Mouse (Mus musculus) liver, embryonic 13.5 days (tissue): ENCODE measurements around the gene Cbs. TPM values are rescaled to one million over a fixed set of nuclear protein-coding genes. Genes with fewer than 3 reads are reported as not detected.
A peak's percentile ranks its signal among the peaks of the same experiment; 100 is the strongest.

ENCODE experiments used
- ATAC-seq: fragments of 200-750 bp; cut with Nextera tagmentation; 2 replicates; pipeline ENCODE4 v1.8.0; 2017; ENCODE audit warnings: low read depth, mild to moderate bottlenecking, moderate number of reproducible peaks, moderate library complexity
- DNase-seq: peaks from one replicate; pipeline ENCODE4 v3.0.0; 2022
- H3K27ac ChIP-seq: fragments of 300-500 bp; sonication (generic); 2 replicates; pipeline ENCODE4 v1.5.1; 2015; ENCODE audit warnings: moderate library complexity, mild to moderate bottlenecking, inconsistent platforms
- H3K27me3 ChIP-seq: fragments of 300-500 bp; sonication (generic); 2 replicates; pipeline ENCODE4 v1.6.1; 2015; ENCODE audit warnings: mild to moderate bottlenecking, inconsistent platforms
- H3K36me3 ChIP-seq: fragments of 300-500 bp; sonication (generic); 2 replicates; pipeline ENCODE4 v1.6.1; 2015; ENCODE audit warnings: mild to moderate bottlenecking, inconsistent platforms
- H3K4me1 ChIP-seq: fragments of 300-500 bp; sonication (generic); replicated peaks from 2 replicates; pipeline ENCODE4 v1.6.1; 2015; ENCODE audit warnings: inconsistent platforms
- H3K4me2 ChIP-seq: fragments of 300-500 bp; sonication (generic); 2 replicates; pipeline ENCODE4 v1.6.1; 2015; ENCODE audit warnings: inconsistent platforms, mild to moderate bottlenecking, moderate library complexity
- H3K4me3 ChIP-seq: fragments of 300-500 bp; sonication (generic); replicated peaks from 2 replicates; pipeline ENCODE4 v1.5.1; 2015; ENCODE audit warnings: mild to moderate bottlenecking, inconsistent platforms
- H3K9ac ChIP-seq: fragments of 300-500 bp; sonication (generic); 2 replicates; pipeline ENCODE4 v1.6.1; 2015; ENCODE audit warnings: mild to moderate bottlenecking, inconsistent platforms
- H3K9me3 ChIP-seq: fragments of 300-500 bp; sonication (generic); replicated peaks from 2 replicates; pipeline ENCODE4 v1.6.1; 2016; ENCODE audit warnings: inconsistent platforms
- WGBS: fragments of 180-500 bp; shearing (Covaris S2); methylation state at CpG from one replicate; pipeline ENCODE4 v1.1.7; 2015; ENCODE audit not compliant: insufficient replicate concordance; 5-methylcytosine and 5-hydroxymethylcytosine counted together
- microRNA-seq: library from miRNA; unstranded; fragments of <30 nt; microRNA quantifications from one replicate; pipeline ENCODE4, GENCODE M21; 2016
- polyA plus RNA-seq: library from polyadenylated mRNA; unstranded; fragments of >200 nt; fragmentation: Nextera tagmentation; extraction: Ambion mirVana; gene quantifications from 2 replicates; pipeline ENCODE4 v1.2.1, GENCODE M21; 2015

Cbs gene
- polyA plus RNA-seq, 1 experiment from 2014 or later: 11.0 TPM

DNA sequence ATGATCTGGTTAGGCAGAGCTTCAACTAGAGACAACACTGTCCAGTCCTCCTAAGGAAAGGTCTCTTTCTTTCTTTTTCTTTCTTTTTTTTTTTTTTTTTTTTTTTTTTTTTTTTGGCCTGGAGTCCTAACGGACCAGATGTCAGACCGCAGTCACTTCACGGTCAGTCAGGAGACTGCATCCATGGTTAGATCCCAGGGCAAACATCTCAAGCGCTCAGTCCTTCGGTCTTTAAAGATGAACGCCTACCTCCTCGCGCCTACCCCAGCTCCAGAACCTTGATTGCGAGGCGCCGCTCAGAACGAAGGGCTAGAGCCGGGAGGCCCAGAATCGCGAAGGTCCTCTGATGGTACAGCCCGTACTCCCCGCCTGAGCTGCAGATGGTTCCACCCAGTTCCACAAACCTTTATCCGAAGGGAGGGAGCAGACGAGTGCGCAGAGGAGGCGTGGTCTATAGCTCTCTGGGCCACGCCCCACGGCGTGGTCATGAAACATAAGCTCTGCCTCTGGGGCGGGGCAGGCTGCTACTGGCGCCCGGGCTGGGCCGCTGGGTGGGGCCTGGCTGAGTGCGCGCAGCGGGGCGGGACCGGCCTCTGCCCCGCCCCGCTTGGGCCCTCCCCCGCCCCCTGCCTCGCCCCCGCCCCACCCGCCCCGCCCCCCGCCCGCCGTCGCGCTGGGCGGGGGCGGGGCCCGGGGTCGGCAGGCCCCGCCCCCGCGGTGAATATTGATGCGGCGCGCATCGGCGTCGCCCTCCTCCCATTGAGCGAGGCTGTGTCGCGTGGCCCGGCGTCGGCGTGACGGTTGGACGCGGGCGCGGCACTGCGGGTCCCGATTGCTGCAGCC is 72.8 kb downstream of the Cbs start, which contains the start of gene Pknox1:
Gene Pknox1 (plus strand): TSS at position 720 of the 843 bp plus-strand sequence.
- peak; percentile 90 for ATAC-seq
- Histone ChIP-seq H3K36me3 (no peaks in the 10 kb centered on the region), H3K4me1 (peaks cover 42% of the 10 kb centered on the region), H3K4me2 (peak within 1 kb of the TSS; percentile 98), H3K27ac (peak within 1 kb of the TSS; percentile 93), H3K4me3 (peak within 1 kb of the TSS; percentile 94), H3K27me3 (no peaks in the 10 kb centered on the region), H3K9ac (peak within 1 kb of the TSS; percentile 96), H3K9me3 (no peaks in the 10 kb centered on the region)
- peak; percentile 99 for DNase-seq
- WGBS: under 1% methylated on average over 50 of the region's 72 CpGs

DNA sequence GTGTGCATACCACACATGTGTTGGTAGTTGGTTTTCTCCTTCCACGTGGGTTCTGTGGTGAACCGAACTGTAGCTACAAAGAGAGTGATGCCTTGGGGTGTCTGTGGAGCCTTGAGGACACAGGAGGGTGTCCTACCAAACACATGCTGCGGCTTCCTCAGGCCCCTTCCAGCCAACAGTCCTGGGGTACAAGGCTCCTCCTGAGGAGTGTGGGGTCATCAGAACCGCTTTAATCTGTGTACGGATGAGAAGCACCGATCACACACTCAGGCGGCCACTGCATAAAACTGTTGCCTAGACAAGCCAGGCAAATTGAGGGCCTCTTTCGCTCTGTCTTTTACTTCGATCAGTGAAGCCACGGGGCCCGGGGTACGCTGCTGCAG is 73.4 kb downstream of the Cbs start:
- Histone ChIP-seq H3K27ac (peak overlapping the region; percentile 80), H3K4me1 (peaks cover 39% of the 10 kb centered on the region), H3K36me3 (no peaks in the 10 kb centered on the region), H3K9me3 (no peaks in the 10 kb centered on the region), H3K4me2 (peak overlapping the region; percentile 72), H3K9ac (peak overlapping the region; percentile 78), H3K27me3 (no peaks in the 10 kb centered on the region), H3K4me3 (peak overlapping the region; percentile 60)
- ATAC-seq (no peak), DNase-seq (peak; percentile 34)
- WGBS: 11% methylated on average over 12 of the region's 12 CpGs

DNA sequence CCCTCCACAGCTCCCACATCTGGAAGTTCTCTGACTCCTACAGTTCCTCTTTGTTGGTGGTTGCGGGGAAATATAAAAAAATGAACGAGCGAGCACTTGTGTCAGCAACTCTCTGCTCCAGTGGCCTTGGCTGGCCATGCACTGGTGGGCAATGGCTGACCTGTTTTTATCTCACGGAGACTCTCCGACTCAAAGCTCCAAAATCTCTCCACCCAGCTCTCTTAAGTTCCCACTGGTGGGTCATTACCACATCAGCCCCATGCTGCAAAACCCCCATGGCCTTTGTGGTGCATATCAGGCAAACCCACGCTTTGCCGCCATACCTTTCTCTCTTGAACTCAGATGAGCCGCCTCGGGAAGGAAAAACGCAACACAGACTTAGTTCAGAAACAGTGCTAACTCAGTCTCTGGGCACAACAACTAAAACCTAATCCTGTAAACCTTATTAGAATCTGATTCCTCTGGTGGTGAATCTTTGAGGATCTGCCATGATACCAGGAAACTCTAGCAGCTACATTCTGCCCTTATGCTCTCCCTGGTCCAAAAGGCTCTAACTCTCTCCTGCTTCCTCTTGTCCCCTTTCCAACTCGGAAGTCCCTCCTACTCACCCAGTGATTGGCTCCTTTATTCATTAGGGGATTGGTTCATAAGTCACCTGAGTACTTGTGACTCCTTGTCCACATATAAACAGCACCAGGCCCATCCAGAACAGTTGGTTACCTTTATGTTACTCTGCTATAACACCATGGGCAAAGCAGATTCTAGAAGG is 77.8 kb downstream of the Cbs start:
- Histone ChIP-seq H3K4me2 (no peak overlapping the region), H3K36me3 (no peaks in the 10 kb centered on the region), H3K4me1 (peaks cover 13% of the 10 kb centered on the region), H3K9ac (no peak overlapping the region), H3K4me3 (no peak overlapping the region), H3K9me3 (no peaks in the 10 kb centered on the region), H3K27me3 (no peaks in the 10 kb centered on the region), H3K27ac (no peak overlapping the region)
- DNase-seq: no peak
- WGBS: 63% methylated on average over 11 of the region's 11 CpGs
- no peak for ATAC-seq

Small RNA genes lying within 50 kb of the gene (microRNA-seq; reads per million reads assigned to microRNA genes)
- 1.2 reads per million for gene Gm24970

Other genes with a start within 250 kb of the Cbs start
- 36.9 and 39.4 TPM in 2 replicates for gene Wdr4, start 117.3 kb downstream of the Cbs start, polyA plus RNA-seq
- gene Ndufv3, start 117.1 kb downstream of the Cbs start, polyA plus RNA-seq: 163 and 179 TPM in 2 replicates
- gene Pknox1, start 72.5 kb downstream of the Cbs start, polyA plus RNA-seq: 11.1 and 12.9 TPM in 2 replicates
- gene U2af1, start 21.7 kb upstream of the Cbs start, polyA plus RNA-seq: 223 and 239 TPM in 2 replicates
- gene Cryaa, start 40.6 kb upstream of the Cbs start, polyA plus RNA-seq: not detected in 2 replicates
- 3.6 and 3.9 TPM in 2 replicates for gene Sik1, start 218.6 kb upstream of the Cbs start, polyA plus RNA-seq